Mouse (Mus musculus) ES-E14 (cell line): ENCODE measurements around the gene Cbarp.

ENCODE experiments used
- ZC3H11A ChIP-seq: IDR thresholded peaks from 2 replicates; pipeline ENCODE4 v1.6.1; 2012; ENCODE audit warnings: low read depth, mild to moderate bottlenecking, inconsistent platforms, low read length, borderline replicate concordance
- ZNF384 ChIP-seq: IDR thresholded peaks from 2 replicates; pipeline ENCODE4 v1.6.1; 2012; ENCODE audit warnings: low read depth, low read length, inconsistent platforms

GRCm38 (mm10) chr10:80116563-80116926, 24.1 kb downstream of the Cbarp start:
- no peak for TF ChIP-seq ZNF384
- no peak for TF ChIP-seq ZC3H11A
